Mouse (Mus musculus): ENCODE results near the gene Ntsr2. TPM values are rescaled to one million over a fixed set of nuclear protein-coding genes. Genes with fewer than 3 reads are reported as not detected.
A peak's percentile ranks its signal among the peaks of the same experiment; 100 is the strongest.

Ntsr2 gene
- polyA plus RNA-seq, 1 experiment from 2014 or later = not detected

DNA sequence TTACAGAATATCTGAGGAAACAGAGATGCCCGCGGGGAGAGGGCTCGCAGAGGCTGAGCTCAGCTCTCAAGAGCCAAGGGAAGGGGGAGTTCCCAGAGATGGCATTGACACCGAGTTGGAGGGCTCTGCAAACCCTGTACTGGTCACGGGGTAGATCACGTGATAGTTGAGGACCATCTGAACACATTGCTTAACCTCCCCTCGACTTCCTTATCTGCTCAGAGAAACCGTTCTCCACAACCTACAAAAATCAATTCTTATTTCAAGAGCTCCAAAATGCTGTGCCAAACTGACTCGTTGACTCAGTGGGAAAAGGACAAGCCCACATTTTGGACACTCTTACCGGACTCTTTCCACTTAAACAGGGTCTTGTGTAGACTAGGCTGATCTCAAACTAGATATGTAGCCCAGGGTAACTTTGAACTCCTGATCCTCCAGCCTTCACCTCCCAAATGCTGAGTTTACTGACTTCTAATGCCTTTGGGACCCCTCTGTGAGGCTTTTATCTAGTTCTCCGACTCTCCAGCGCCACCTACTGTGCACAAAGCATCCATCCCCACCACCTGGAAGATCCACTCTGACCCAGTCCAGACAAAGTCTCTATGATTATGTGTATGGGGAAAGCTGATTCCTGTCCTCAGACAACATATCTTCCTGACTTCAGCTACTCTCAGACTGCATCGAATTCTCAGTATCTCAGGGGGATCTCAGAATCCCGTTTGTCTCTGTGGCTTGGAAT is 18.9 kb upstream of the Ntsr2 start:
- H3K27me3 ChIP-seq (replicated peaks; ENCODE audit: control insufficient read depth, insufficient read depth, low read length) = no peaks in the 10 kb centered on the region
- no peaks in the 10 kb centered on the region for H3K9me3 ChIP-seq (ENCODE audit: control insufficient read depth)
- no peak overlapping the region for H3K4me2 ChIP-seq (replicated peaks; ENCODE audit: low read depth)
- TF ChIP-seq CTCF (IDR thresholded peaks at IDR 0.05; ENCODE audit: low read depth) = peak; percentile 85
- no peak overlapping the region for H3K9ac ChIP-seq (ENCODE audit: low read depth, low read length)
- H3K4me1 ChIP-seq (replicated peaks; ENCODE audit: control insufficient read depth, insufficient read depth, low read length) = no peaks in the 10 kb centered on the region
- 51% methylated on average over 14 of the region's 14 CpGs for WGBS
- H3K4me3 ChIP-seq (ENCODE audit: low read depth, low read length) = no peak overlapping the region
- H3K36me3 ChIP-seq (ENCODE audit: control insufficient read depth, insufficient read depth) = no peaks in the 10 kb centered on the region
- no peak for ATAC-seq
- H3K27ac ChIP-seq (ENCODE audit: low read depth, low read length) = no peak overlapping the region

DNA sequence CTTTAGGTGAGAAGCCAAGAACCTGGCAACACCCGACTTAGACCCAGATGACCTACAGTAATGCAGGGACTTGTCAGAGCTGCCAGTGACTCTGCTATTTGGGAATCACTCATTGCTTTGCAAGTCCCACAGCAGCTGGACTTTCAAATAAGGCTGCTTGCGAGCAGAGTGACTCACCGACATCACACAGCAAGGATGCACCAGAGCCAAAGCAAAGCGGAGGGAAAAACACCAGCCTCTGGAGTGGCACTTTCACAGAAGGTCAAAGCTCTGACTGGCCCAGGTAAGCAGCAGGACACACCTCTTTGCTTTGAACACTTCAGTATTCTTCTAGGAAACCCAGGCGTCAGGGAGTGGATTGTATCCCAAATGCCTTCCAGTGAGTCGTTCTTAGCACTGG is 17.4 kb upstream of the Ntsr2 start:
- Histone ChIP-seq H3K27ac (ENCODE audit: low read depth, low read length) (no peak overlapping the region), H3K27me3 (replicated peaks; ENCODE audit: control insufficient read depth, insufficient read depth, low read length) (no peaks in the 10 kb centered on the region), H3K4me1 (replicated peaks; ENCODE audit: control insufficient read depth, insufficient read depth, low read length) (no peaks in the 10 kb centered on the region), H3K9ac (ENCODE audit: low read depth, low read length) (no peak overlapping the region), H3K4me2 (replicated peaks; ENCODE audit: low read depth) (no peak overlapping the region), H3K9me3 (ENCODE audit: control insufficient read depth) (no peaks in the 10 kb centered on the region), H3K36me3 (ENCODE audit: control insufficient read depth, insufficient read depth) (no peaks in the 10 kb centered on the region), H3K4me3 (ENCODE audit: low read depth, low read length) (no peak overlapping the region)
- WGBS = 67% methylated on average over 6 of the region's 6 CpGs
- ATAC-seq = no peak
- TF ChIP-seq CTCF (IDR thresholded peaks at IDR 0.05; ENCODE audit: low read depth) = no peak

DNA sequence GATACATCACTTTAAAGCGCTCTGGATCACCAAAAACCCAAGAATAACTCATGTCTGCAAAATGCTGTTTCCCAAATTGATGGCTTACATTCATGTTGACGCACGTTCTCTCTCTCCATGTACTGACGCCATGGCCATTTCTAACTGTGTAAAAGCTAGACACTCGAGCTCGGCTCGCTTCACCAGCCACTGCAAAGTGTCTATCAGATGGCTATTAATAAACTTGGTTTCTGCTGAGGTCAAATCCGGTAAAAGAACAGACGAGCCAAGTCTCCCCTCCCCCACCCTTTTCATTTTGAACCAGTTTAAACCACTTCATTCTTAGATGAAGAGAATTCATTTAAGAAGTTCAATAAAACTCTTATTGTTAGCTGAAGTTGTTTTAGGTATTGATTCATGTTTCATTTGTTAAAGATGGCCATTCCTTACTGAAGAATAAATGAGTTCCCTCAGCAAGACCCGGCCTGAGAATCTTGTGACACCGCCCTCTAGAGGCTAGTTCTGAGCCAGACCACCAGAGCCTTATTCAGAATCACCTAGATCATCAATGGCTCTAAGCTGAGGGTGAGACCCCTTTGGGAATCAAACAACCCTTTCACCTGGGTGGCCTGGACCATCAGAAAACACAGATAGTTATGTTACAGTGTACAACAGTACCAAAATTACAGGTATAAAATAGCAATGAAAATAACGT is 14.0 kb upstream of the Ntsr2 start:
- Histone ChIP-seq H3K27me3 (replicated peaks; ENCODE audit: control insufficient read depth, insufficient read depth, low read length) (no peaks in the 10 kb centered on the region), H3K4me2 (replicated peaks; ENCODE audit: low read depth) (no peak overlapping the region), H3K4me1 (replicated peaks; ENCODE audit: control insufficient read depth, insufficient read depth, low read length) (no peaks in the 10 kb centered on the region), H3K9me3 (ENCODE audit: control insufficient read depth) (no peaks in the 10 kb centered on the region), H3K27ac (ENCODE audit: low read depth, low read length) (no peak overlapping the region), H3K36me3 (ENCODE audit: control insufficient read depth, insufficient read depth) (no peaks in the 10 kb centered on the region), H3K9ac (ENCODE audit: low read depth, low read length) (no peak overlapping the region), H3K4me3 (ENCODE audit: low read depth, low read length) (no peak overlapping the region)
- WGBS = 67% methylated on average over 12 of the region's 12 CpGs
- no peak for ATAC-seq
- TF ChIP-seq CTCF (IDR thresholded peaks at IDR 0.05; ENCODE audit: low read depth) = peak; percentile 52

DNA sequence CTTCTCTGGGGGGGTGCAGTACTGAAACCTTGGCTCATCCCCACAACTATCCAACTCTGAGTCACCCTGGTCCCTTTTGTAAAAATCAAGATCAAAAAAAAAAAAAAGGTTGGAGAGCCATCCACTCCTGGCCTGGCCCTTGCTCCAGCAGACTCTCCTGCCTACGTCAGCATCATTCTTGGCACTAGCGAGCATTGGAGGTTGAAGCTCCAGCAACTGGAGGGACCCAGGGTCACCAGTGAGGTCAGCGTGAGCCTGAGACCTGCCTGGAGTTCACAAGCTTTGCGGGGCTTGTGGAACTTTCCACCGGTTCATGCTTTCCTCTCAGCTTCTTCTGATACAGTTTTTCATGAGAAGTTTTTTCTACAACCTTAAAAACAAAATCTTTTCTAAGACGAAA is 13.1 kb upstream of the Ntsr2 start:
- 87% methylated on average over 6 of the region's 6 CpGs for WGBS
- Histone ChIP-seq H3K27me3 (replicated peaks; ENCODE audit: control insufficient read depth, insufficient read depth, low read length) (no peaks in the 10 kb centered on the region), H3K4me3 (ENCODE audit: low read depth, low read length) (no peak overlapping the region), H3K9me3 (ENCODE audit: control insufficient read depth) (no peaks in the 10 kb centered on the region), H3K4me1 (replicated peaks; ENCODE audit: control insufficient read depth, insufficient read depth, low read length) (no peaks in the 10 kb centered on the region), H3K36me3 (ENCODE audit: control insufficient read depth, insufficient read depth) (no peaks in the 10 kb centered on the region), H3K4me2 (replicated peaks; ENCODE audit: low read depth) (no peak overlapping the region), H3K27ac (ENCODE audit: low read depth, low read length) (no peak overlapping the region), H3K9ac (ENCODE audit: low read depth, low read length) (no peak overlapping the region)
- no peak for ATAC-seq
- TF ChIP-seq CTCF (IDR thresholded peaks at IDR 0.05; ENCODE audit: low read depth) = no peak

DNA sequence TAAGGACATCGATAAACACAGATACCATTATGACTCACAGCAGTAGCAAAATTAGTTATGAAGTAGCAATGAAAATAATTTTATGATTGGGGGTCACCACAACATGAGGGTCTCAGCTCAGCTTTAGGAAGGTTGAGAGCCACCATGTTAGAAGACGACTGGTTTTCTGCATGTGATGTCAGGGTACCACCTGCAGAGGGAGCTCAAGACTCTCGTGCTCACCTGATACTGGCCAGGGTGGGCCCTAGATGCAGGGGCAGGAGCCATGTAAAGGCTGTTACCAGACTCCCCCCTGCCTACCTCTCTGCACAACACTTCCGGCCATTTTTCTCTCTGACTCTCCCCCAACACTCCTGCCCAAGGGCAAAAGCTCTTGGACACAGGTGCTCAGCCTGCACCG is 11.2 kb upstream of the Ntsr2 start:
- no peak overlapping the region for H3K4me3 ChIP-seq (ENCODE audit: low read depth, low read length)
- ATAC-seq = no peak
- H3K4me1 ChIP-seq (replicated peaks; ENCODE audit: control insufficient read depth, insufficient read depth, low read length) = no peaks in the 10 kb centered on the region
- H3K36me3 ChIP-seq (ENCODE audit: control insufficient read depth, insufficient read depth) = no peaks in the 10 kb centered on the region
- peak; percentile 47 for TF ChIP-seq CTCF (IDR thresholded peaks at IDR 0.05; ENCODE audit: low read depth)
- no peak overlapping the region for H3K27ac ChIP-seq (ENCODE audit: low read depth, low read length)
- WGBS = 61% methylated on average over 5 of the region's 5 CpGs
- H3K9me3 ChIP-seq (ENCODE audit: control insufficient read depth) = no peaks in the 10 kb centered on the region
- H3K4me2 ChIP-seq (replicated peaks; ENCODE audit: low read depth) = no peak overlapping the region
- no peak overlapping the region for H3K9ac ChIP-seq (ENCODE audit: low read depth, low read length)
- no peaks in the 10 kb centered on the region for H3K27me3 ChIP-seq (replicated peaks; ENCODE audit: control insufficient read depth, insufficient read depth, low read length)

DNA sequence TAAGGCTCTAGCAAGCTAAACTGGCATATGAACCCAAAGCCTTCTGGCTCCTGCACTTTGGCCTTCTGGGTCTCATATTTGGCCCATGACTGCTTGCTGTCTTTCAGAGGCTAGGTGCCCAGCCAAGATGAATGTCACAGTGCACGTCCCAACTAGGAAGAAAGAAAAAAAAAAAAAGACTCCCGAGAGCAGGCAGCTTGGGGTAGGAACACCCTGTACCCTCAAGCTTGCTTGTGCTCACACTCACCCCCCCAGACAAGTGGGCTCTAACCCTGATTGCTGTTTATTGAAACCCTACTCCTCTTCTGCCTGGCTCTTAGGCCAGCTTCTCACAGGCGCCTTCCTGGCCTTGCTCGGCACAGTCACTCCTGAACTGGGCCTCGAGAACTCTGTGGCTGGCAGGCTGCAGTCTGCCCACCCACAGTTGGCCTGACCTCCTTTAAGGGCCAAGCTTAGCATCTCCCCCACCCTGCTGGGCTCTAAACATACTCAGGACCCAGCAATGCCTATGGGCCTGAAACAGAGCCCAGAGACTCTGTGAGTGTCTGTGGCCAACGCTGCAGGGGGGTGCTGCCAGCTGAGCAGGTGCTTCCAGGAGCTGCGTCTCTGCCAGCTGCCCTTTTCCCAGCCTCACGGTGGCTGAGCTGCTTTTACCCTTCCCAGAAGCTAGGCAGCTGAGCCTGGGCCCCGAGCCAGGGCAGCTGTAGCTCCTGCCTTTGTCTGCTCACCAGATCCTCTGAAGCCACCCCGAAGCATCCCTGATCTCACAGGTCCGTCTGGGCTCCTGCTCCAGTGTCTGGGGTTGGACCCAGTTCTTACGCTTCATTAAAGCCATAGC is 9.5 kb upstream of the Ntsr2 start:
- no peak for TF ChIP-seq CTCF (IDR thresholded peaks at IDR 0.05; ENCODE audit: low read depth)
- Histone ChIP-seq H3K27me3 (replicated peaks; ENCODE audit: control insufficient read depth, insufficient read depth, low read length) (no peaks in the 10 kb centered on the region), H3K4me3 (ENCODE audit: low read depth, low read length) (no peak overlapping the region), H3K4me1 (replicated peaks; ENCODE audit: control insufficient read depth, insufficient read depth, low read length) (no peaks in the 10 kb centered on the region), H3K9me3 (ENCODE audit: control insufficient read depth) (no peaks in the 10 kb centered on the region), H3K36me3 (ENCODE audit: control insufficient read depth, insufficient read depth) (no peaks in the 10 kb centered on the region), H3K27ac (ENCODE audit: low read depth, low read length) (no peak overlapping the region), H3K4me2 (replicated peaks; ENCODE audit: low read depth) (no peak overlapping the region), H3K9ac (ENCODE audit: low read depth, low read length) (no peak overlapping the region)
- no peak for ATAC-seq
- WGBS = 59% methylated on average over 12 of the region's 12 CpGs
